Mouse (Mus musculus): ENCODE data around the gene Hmgn3. TPM values are rescaled to one million over a fixed set of nuclear protein-coding genes. Genes with fewer than 3 reads are reported as not detected.

The Hmgn3 gene
- polyA plus RNA-seq (2014; fragmentation: Illumina TruSeq; extraction: RNeasy Lipid Tissue Mini Kit (QIAGEN cat#74804); ENCODE audit: insufficient read depth, low read depth, low replicate concordance): 21.9 TPM

GRCm38 (mm10) chr9:83146446-83147188 is at the start of gene Hmgn3:
Gene Hmgn3 (minus strand): TSS chr9:83146685.

Other genes with a start within 250 kb of the Hmgn3 start
- 5.6 TPM for gene Phip, start 171.2 kb downstream of the Hmgn3 start, polyA plus RNA-seq (2014; fragmentation: Illumina TruSeq; extraction: RNeasy Lipid Tissue Mini Kit (QIAGEN cat#74804); ENCODE audit: insufficient read depth, low read depth, low replicate concordance)

Data from lung, adult 10 weeks (tissue).